Mouse (Mus musculus) hindbrain, embryonic 14.5 days (tissue): ENCODE data around the gene Pde10a. TPM values are rescaled to one million over a fixed set of nuclear protein-coding genes. Genes with fewer than 3 reads are reported as not detected.

Experiments used
- ATAC-seq: fragments of 200-750 bp; cut with Nextera tagmentation; 2 replicates; pipeline ENCODE4 v1.8.0; 2017; ENCODE audit warnings: moderate number of reproducible peaks, mild to moderate bottlenecking, moderate TSS enrichment, moderate library complexity; ENCODE audit not compliant: low FRiP score
- DNase-seq: peaks from one replicate; pipeline ENCODE4 v3.0.0-alpha.2; 2015; ENCODE audit warnings: low spot score
- H3K27ac ChIP-seq: fragments of 300-500 bp; sonication (generic); 2 replicates; pipeline ENCODE4 v1.5.1; 2014; ENCODE audit warnings: mild to moderate bottlenecking, moderate library complexity
- H3K27me3 ChIP-seq: fragments of 300-500 bp; sonication (generic); 2 replicates; pipeline ENCODE4 v1.6.1; 2014; ENCODE audit warnings: mild to moderate bottlenecking, low read length, mixed read lengths; ENCODE audit not compliant: control insufficient read depth, insufficient read depth
- H3K36me3 ChIP-seq: fragments of 300-500 bp; sonication (generic); replicated peaks from 2 replicates; pipeline ENCODE4 v1.6.1; 2014; ENCODE audit not compliant: control insufficient read depth, insufficient read depth
- H3K4me1 ChIP-seq: fragments of 300-500 bp; sonication (generic); replicated peaks from 2 replicates; pipeline ENCODE4 v1.6.1; 2014; ENCODE audit warnings: antibody characterized with exemption, low read length, mixed read lengths; ENCODE audit not compliant: control insufficient read depth, insufficient read depth
- H3K4me2 ChIP-seq: fragments of 300-500 bp; sonication (generic); replicated peaks from 2 replicates; pipeline ENCODE4 v1.6.1; 2014; ENCODE audit warnings: mild to moderate bottlenecking, moderate library complexity
- H3K4me3 ChIP-seq: fragments of 300-500 bp; sonication (generic); replicated peaks from 2 replicates; pipeline ENCODE4 v1.5.1; 2014; ENCODE audit warnings: mild to moderate bottlenecking, low read length
- H3K9ac ChIP-seq: fragments of 300-500 bp; sonication (generic); 2 replicates; pipeline ENCODE4 v1.6.1; 2014
- H3K9me3 ChIP-seq: fragments of 300-500 bp; sonication (generic); 2 replicates; pipeline ENCODE4 v1.6.1; 2016; ENCODE audit warnings: low read length; ENCODE audit not compliant: control insufficient read depth
- WGBS: fragments of 180-500 bp; shearing (Covaris S2); extraction: QIAGEN DNeasy Blood & Tissue Kit; methylation state at CpG from one replicate; pipeline ENCODE4 v1.1.7; 2014; 5-methylcytosine and 5-hydroxymethylcytosine counted together
- polyA plus RNA-seq: library from polyadenylated mRNA; unstranded; fragments of >200 nt; fragmentation: Nextera tagmentation; extraction: Ambion mirVana; gene quantifications from 2 replicates; pipeline ENCODE4 v1.2.1, GENCODE M21; 2014

Gene Pde10a
- polyA plus RNA-seq, 1 experiment from 2014 or later = 15.8 TPM

- WGBS = 77% methylated on average over 14 of the region's 14 CpGs
- H3K36me3 ChIP-seq = no peaks in the 10 kb centered on the region
- no peaks in the 10 kb centered on the region for H3K27me3 ChIP-seq
- no peak overlapping the region for H3K4me2 ChIP-seq
- no peak for ATAC-seq
- no peak for DNase-seq
- H3K9me3 ChIP-seq = no peaks in the 10 kb centered on the region
- no peak overlapping the region for H3K9ac ChIP-seq
- H3K4me3 ChIP-seq = no peak overlapping the region
- H3K27ac ChIP-seq = no peak overlapping the region
- H3K4me1 ChIP-seq = no peaks in the 10 kb centered on the region
Measured at GRCm38 (mm10) chr17:8541974-8542538, 16.9 kb downstream of the Pde10a start.

- Histone ChIP-seq H3K4me1 (no peaks in the 10 kb centered on the region), H3K27me3 (no peaks in the 10 kb centered on the region), H3K9me3 (no peaks in the 10 kb centered on the region), H3K4me3 (no peak overlapping the region), H3K4me2 (no peak overlapping the region), H3K36me3 (no peaks in the 10 kb centered on the region), H3K27ac (no peak overlapping the region), H3K9ac (no peak overlapping the region)
- DNase-seq = no peak
- no peak for ATAC-seq
- 91% methylated on average over 9 of the region's 9 CpGs for WGBS
Measured at GRCm38 (mm10) chr17:8546366-8546765, 21.2 kb downstream of the Pde10a start.

DNA sequence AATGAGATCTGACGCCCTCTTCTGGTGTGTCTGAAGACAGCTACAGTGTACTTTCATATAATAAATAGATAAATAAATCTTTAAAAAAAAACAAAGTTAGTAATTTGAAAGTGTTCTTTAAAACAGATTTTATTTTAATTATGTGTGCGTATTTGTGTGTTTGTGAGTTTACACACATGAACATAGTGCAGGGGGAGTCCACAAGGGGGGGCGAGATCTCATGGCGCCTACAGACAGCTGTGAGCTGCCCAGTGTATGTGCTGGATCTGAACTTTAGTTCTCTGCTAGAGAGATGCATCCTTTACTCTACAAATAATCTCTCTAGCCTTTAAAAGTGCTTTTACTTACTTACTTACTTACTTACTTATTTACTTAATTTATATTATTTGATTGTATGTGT, 23.6 kb downstream of the Pde10a start:
- H3K36me3 ChIP-seq = no peaks in the 10 kb centered on the region
- no peak for ATAC-seq
- no peak overlapping the region for H3K9ac ChIP-seq
- no peaks in the 10 kb centered on the region for H3K4me1 ChIP-seq
- WGBS = 90% methylated on average over 4 of the region's 4 CpGs
- no peak for DNase-seq
- no peak overlapping the region for H3K4me2 ChIP-seq
- H3K27ac ChIP-seq = no peak overlapping the region
- H3K27me3 ChIP-seq = no peaks in the 10 kb centered on the region
- H3K4me3 ChIP-seq = no peak overlapping the region
- H3K9me3 ChIP-seq = no peaks in the 10 kb centered on the region

- no peak for DNase-seq
- Histone ChIP-seq H3K9ac (no peak overlapping the region), H3K27ac (no peak overlapping the region), H3K4me3 (no peak overlapping the region), H3K4me1 (no peaks in the 10 kb centered on the region), H3K4me2 (no peak overlapping the region), H3K36me3 (no peaks in the 10 kb centered on the region), H3K27me3 (no peaks in the 10 kb centered on the region), H3K9me3 (no peaks in the 10 kb centered on the region)
- no peak for ATAC-seq
- 86% methylated on average over 3 of the region's 3 CpGs for WGBS
Measured at GRCm38 (mm10) chr17:8551641-8552040, 26.5 kb downstream of the Pde10a start.

- no peaks in the 10 kb centered on the region for H3K36me3 ChIP-seq
- WGBS = 91% methylated on average over 8 of the region's 8 CpGs
- no peak overlapping the region for H3K4me3 ChIP-seq
- H3K27me3 ChIP-seq = no peaks in the 10 kb centered on the region
- H3K9ac ChIP-seq = no peak overlapping the region
- H3K4me2 ChIP-seq = no peak overlapping the region
- H3K27ac ChIP-seq = no peak overlapping the region
- DNase-seq (no peak), ATAC-seq (no peak)
- no peaks in the 10 kb centered on the region for H3K4me1 ChIP-seq
- H3K9me3 ChIP-seq = no peaks in the 10 kb centered on the region
Measured at GRCm38 (mm10) chr17:8552346-8553035, 27.3 kb downstream of the Pde10a start.

- Histone ChIP-seq H3K4me2 (no peak overlapping the region), H3K4me1 (no peaks in the 10 kb centered on the region), H3K9ac (no peak overlapping the region), H3K36me3 (no peaks in the 10 kb centered on the region), H3K9me3 (no peaks in the 10 kb centered on the region), H3K27ac (no peak overlapping the region), H3K27me3 (no peaks in the 10 kb centered on the region), H3K4me3 (no peak overlapping the region)
- ATAC-seq (no peak), DNase-seq (no peak)
- WGBS = 77% methylated on average over 3 of the region's 3 CpGs
Measured at GRCm38 (mm10) chr17:8553601-8554000, 28.4 kb downstream of the Pde10a start.

DNA sequence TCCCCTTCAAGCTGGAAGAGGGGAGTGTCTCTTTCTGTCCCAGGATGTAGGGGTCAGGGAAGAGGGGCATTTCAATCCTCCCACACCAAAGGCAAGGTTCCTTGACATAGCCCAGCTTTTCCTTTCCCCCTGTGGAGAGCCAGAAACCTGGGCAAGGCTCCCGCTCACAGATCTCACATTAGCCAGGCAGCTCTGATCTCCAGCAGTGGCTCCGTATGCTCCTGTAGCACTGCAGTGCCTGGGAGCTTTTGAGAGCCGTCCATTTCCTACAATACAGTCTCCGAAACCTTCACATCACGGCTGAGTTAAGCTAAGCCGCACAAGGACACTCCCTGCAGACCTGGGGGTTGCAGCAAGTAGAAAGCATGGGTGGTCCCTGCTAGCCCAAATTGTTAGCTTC, 29.0 kb downstream of the Pde10a start:
- H3K4me3 ChIP-seq = no peak overlapping the region
- H3K9me3 ChIP-seq = no peaks in the 10 kb centered on the region
- H3K36me3 ChIP-seq = no peaks in the 10 kb centered on the region
- no peaks in the 10 kb centered on the region for H3K4me1 ChIP-seq
- DNase-seq (no peak), ATAC-seq (no peak)
- H3K4me2 ChIP-seq = no peak overlapping the region
- WGBS = 86% methylated on average over 6 of the region's 6 CpGs
- no peak overlapping the region for H3K27ac ChIP-seq
- no peak overlapping the region for H3K9ac ChIP-seq
- no peaks in the 10 kb centered on the region for H3K27me3 ChIP-seq

- no peaks in the 10 kb centered on the region for H3K9me3 ChIP-seq
- no peaks in the 10 kb centered on the region for H3K36me3 ChIP-seq
- H3K4me1 ChIP-seq = no peaks in the 10 kb centered on the region
- 85% methylated on average over 9 of the region's 9 CpGs for WGBS
- no peak overlapping the region for H3K4me3 ChIP-seq
- no peak for DNase-seq
- no peak overlapping the region for H3K27ac ChIP-seq
- no peak overlapping the region for H3K4me2 ChIP-seq
- H3K9ac ChIP-seq = no peak overlapping the region
- no peak for ATAC-seq
- H3K27me3 ChIP-seq = no peaks in the 10 kb centered on the region
Measured at GRCm38 (mm10) chr17:8555785-8556184, 30.6 kb downstream of the Pde10a start.

- Histone ChIP-seq H3K9me3 (no peaks in the 10 kb centered on the region), H3K27me3 (no peaks in the 10 kb centered on the region), H3K4me3 (no peak overlapping the region), H3K27ac (no peak overlapping the region), H3K36me3 (no peaks in the 10 kb centered on the region), H3K4me2 (no peak overlapping the region), H3K9ac (no peak overlapping the region), H3K4me1 (no peaks in the 10 kb centered on the region)
- ATAC-seq (no peak), DNase-seq (no peak)
- 84% methylated on average over 6 of the region's 6 CpGs for WGBS
Measured at GRCm38 (mm10) chr17:8556223-8556622, 31.1 kb downstream of the Pde10a start.

DNA sequence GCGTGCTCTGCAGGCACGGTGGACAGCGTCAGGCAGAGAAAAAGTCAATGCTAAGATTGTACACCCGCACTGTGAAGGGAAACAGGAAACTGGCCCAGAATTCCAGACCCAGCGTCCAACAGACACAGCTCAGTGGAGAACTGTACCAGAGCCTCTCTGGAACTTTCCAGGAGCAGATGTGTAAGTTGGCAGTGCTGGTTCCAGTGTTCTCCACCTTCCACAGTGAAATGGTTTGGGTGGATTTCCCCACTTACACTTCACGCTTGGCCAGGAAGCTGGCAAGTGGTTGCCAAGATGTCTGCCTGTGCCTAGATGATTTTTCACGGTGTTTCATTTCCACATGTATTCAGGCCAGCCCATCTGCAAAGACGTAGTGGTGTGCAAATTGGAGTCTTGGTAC, 32.8 kb downstream of the Pde10a start:
- Histone ChIP-seq H3K27me3 (no peaks in the 10 kb centered on the region), H3K4me3 (no peak overlapping the region), H3K27ac (no peak overlapping the region), H3K36me3 (no peaks in the 10 kb centered on the region), H3K4me1 (no peaks in the 10 kb centered on the region), H3K4me2 (no peak overlapping the region), H3K9ac (no peak overlapping the region), H3K9me3 (no peaks in the 10 kb centered on the region)
- no peak for ATAC-seq
- WGBS = 90% methylated on average over 8 of the region's 8 CpGs
- DNase-seq = no peak
